Mouse (Mus musculus) right cerebral cortex, adult 18-20 months (tissue): Measurements from ENCODE around the gene Radil.

Experiments used
- DNase-seq: peaks from one replicate; pipeline ENCODE4 v3.0.0; 2022; ENCODE audit warnings: mixed read lengths

Gene Radil

DNA sequence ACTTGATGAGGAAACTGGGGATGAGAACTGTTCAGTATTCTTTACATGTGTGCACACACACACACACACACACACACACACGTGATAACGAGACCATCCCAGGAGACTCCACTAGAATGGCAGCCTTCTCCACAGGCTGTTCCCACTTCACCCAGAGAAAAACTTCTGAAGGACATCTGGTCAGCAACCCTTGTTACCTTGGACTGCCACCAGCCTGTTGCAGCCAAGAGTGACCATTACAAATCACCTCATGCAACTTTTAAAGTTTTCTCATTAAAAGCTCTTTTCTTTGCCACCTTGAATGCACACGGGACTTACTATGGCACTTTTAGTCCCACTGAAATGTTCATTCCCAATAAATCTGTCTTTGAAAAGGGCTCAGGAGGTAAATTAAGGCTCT lies 13.6 kb downstream of the Radil start:
- DNase-seq: no peak

- DNase-seq: no peak
These were observed 15.5 kb downstream of the Radil start for GRCm38 (mm10) chr5:142535388-142535787.

GRCm38 (mm10) chr5:142529915-142530314 lies 21.0 kb downstream of the Radil start, which contains the start of gene Papolb:
Papolb (minus strand) TSS chr5:142530076.
- DNase-seq: no peak

DNA sequence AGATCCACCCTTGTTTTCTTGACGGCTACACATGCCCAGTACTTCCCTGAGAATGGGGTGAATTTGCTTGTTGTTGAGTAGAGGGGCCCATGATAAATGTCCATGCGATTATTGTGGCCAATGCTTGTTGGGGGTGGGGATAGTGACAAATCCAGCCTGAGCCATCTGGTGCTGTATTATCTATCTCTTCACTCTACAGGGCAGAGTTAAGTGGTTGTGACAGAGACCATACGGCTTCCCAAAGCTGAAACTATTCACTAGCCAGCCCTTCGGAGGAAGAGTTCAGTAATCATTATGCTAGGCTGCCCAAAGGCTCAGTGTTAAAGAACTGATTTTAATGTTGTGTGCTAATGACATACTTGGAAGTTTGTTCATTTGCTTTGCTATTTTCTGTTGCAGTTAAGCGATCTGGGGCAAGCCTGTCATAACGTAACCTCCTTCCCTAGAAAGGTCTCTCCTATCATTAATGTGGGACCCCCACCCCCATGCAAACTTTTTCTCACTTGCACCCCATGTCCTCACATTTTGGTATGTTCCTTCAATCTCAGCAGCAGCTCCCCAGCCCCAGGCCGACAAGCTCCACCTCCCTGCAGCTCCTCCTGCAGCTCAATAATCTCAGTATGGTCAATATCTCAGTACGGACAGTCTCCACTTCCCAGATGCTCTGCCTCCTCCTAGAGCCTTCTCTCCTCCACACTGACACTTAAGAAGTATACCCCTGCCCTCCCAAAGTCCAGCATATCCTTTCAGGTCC lies 26.0 kb downstream of the Radil start:
- no peak for DNase-seq

DNA sequence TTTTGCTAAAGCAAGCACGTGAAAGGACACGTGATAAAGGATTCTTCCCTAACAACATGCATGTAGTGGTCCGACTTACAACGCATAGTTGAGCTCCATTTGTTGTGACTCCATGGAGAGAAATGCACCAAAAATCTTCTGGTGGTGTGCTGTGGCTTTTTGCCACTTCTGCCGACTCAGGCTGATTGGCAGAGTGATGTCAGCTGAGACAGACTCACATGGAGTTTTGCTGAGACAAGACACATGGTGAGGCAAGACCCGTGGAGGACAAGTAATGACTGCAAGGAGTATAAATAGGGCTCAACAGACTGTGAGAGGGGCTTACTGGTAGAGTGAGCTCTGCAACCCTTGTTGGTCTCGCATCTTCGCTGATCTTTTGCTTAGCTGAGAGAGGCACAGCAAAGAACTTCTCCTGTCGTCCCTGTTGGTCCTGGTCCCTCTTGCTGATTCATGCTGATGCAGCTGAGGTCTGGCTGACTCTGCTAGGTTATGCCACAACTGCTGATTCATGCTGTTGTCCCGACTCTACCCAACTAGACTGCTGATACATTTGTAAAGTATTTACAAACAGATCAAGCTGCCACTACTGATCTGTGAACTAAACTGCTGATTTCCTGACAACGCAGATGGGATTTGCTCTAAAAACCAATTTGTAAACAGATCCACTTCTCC lies 29.6 kb downstream of the Radil start:
- no peak for DNase-seq

DNA sequence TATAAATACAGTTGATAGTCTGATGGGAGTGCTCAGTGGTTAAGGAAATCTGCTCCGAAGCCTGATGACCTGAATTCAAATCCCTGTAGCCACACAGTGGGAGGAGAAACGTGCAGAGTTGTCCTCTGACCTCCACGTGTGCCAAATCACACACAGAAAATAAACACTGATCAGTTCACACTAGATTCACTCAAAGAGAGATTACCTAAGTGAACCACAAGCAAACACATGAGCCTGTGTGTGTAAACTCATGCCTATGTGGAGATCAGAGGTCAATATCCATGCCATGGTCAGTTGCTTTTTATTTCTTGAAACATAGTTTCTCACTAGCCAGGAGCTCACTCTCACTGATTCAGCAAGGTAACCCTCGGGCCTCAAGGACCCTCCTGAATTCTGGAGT lies 30.5 kb downstream of the Radil start:
- DNase-seq: no peak

DNA sequence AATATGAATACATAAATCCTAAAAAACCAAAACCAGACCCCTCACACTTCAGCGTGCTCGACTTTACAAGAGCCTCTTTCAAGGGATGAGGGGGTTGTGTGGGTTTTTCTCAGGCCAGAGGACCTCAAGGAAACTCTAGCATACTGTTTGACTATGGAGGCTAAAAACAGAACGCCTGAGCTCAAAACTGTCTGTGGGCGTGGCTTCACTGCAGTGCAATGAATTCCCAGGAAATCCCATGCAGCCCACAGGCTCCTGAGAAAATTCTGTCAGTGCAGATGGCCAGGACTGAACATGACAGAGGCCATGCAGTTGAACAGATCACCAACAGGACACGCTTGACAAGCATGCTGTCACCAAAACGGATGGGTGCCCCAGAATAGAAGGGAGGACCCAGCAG lies 31.9 kb downstream of the Radil start:
- peak; percentile 39 for DNase-seq

DNA sequence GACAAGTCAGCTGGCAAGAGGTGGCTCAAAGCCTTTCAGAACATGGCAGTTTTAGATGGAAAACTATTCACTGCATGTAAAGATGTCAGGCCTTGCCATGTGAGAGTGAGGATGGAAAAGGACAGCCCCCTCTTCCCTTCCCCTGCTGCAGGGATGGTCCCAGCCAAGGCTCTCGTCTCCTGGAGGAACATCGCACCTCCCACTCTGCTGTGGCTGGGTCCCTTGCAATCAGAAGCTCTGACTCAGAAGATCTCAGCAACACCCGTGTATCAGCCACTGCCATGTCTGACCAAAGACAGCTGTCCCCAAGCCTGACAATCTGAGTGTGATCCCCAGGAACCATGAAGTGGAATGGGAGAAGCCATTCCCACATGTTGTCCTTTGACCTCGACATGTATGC lies 38.8 kb downstream of the Radil start:
- DNase-seq: peak; percentile 48

GRCm38 (mm10) chr5:142510061-142510414 lies 40.9 kb downstream of the Radil start:
- no peak for DNase-seq

DNA sequence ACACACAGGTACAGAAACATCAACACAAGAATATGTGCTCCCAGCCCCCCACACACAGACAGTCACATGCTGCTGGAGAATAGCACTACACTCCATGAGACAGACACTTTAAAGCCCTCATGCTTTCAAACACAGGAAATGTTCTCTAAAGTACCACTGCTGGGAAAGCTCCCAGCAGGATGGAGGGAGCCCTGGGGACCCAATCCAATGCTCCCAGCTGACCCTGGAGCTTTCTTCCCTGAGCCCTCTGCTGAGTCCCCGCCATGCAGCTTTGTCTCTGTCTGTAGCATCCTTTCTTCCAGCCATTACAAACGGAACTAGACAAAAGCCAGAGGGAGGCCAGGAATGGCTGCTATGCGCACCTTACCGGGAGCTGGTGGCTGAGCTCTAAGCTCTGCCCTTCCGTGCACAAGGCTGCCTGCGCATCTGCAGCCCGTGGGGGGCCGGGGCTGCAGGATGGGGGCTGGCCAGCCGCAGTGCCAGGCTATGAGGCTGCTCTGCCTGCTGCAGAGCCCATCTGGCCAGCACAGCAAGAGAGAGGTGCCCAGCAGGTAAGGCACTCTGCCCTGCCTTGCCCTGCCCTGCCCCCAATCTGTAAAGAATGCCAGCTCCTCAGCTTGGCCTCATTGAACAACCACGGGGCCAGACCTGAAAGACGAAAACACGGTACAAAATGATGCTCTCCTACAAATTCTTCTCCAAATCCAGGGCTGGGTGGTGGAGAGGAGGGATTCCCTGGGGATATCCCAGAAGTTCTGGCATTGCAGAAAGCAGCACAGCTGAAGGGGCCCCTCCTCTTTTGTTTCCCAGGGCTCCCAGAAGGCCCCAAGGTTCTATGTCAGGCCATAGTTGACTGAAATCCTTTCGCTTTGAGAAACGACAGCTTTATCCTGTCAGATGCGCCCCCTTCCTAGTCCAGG lies 41.5 kb downstream of the Radil start:
- DNase-seq: no peak

- DNase-seq: no peak
These were observed 45.0 kb downstream of the Radil start for GRCm38 (mm10) chr5:142505695-142506423.

GRCm38 (mm10) chr5:142504175-142504574 lies 46.7 kb downstream of the Radil start:
- DNase-seq: peak; percentile 51

DNA sequence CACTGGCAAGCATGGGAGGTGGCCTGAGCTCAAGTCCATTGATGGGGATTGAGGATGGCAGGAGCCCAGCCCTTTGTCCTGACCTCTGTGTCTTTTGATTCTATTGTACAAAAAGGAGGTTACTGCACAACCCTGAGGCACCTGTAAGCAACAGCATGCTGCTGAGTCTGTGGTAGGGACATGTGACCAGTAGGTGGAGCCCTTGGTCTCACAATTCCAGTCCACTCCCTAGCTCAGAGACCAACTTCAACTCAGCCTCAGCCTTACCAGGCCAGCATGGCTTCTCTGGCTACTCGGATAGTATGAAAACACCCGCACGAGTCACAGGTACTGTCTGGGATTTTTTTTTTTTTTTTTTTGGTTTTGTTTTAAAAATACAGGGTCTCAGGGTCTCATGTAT lies 48.5 kb downstream of the Radil start:
- DNase-seq: peak; percentile 88

GRCm38 (mm10) chr5:142500918-142501317 lies 50.0 kb downstream of the Radil start:
- DNase-seq: no peak

- DNase-seq: no peak
These were observed 51.9 kb downstream of the Radil start for GRCm38 (mm10) chr5:142498964-142499363.

GRCm38 (mm10) chr5:142495321-142496096 lies 55.4 kb downstream of the Radil start:
- no peak for DNase-seq

GRCm38 (mm10) chr5:142493307-142493706 lies 57.6 kb downstream of the Radil start:
- DNase-seq: no peak

GRCm38 (mm10) chr5:142489955-142490707 lies 60.8 kb downstream of the Radil start:
- DNase-seq: no peak

- DNase-seq: no peak
These were observed 64.2 kb downstream of the Radil start for GRCm38 (mm10) chr5:142486654-142487053.

DNA sequence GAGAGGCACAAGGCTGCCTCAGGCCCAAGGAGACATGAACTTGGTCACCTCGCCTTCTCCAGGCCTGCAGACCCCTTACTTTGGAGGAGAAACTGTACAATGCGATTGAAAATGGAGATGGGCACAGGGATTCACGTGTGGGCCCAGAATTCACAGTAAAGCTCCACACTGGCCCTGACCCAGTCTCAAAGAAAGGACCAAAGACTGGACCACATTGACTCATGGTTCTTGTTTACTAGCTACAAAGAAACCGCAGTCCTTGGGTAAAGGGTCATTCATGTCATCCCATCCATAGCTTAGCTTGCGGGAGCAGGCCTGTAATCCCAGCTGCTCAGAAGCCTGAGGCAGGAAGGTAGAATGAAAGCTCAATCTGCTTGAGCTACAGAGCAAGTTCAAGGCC lies 67.3 kb downstream of the Radil start:
- no peak for DNase-seq

GRCm38 (mm10) chr5:142482512-142482911 lies 68.4 kb downstream of the Radil start:
- no peak for DNase-seq
